Mouse (Mus musculus): ENCODE results near the gene Slc44a2. TPM values are rescaled to one million over a fixed set of nuclear protein-coding genes. Genes with fewer than 3 reads are reported as not detected.

Gene Slc44a2
- polyA plus RNA-seq, 1 experiment from 2014 or later: 17.3 TPM

DNA sequence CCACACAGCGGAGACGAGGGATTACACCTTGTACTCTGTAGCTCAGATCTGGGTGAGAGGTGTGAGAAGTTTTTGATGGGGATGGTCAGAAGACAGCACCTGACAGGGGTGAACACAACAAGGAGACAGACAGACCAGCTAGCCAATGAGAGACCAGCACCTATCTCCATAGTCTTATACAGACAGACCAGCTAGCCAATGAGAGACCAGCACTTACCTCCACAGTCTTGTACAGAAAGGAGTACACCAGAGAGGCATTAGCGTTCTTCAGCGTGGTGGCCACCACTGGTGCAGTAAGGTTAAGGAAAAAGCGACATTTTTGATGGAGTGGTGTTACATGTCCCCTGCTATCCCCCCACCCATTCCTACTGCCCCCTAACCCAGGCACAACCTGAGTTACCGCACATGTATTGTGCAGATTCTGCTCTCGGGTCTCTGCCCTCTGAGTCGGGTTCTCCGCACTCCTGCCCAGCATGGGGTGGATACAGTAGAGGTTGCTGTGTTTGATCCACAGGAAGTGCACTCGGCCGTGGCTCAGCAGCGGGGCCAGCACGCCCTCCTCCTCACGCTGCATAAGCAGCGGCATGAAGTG lies 11.3 kb upstream of the Slc44a2 start:
- WGBS (ENCODE audit: insufficient replicate concordance): 63% methylated on average over 15 of the region's 15 CpGs
- H3K9me3 ChIP-seq (replicated peaks): no peaks in the 10 kb centered on the region
- DNase-seq (peak; percentile 32), ATAC-seq (ENCODE audit: low read depth) (peak; percentile 27; the same call in 1 of the 2 replicates)
- peak overlapping the region; percentile 37 for H3K4me2 ChIP-seq
- H3K4me3 ChIP-seq (replicated peaks): no peak overlapping the region
- H3K4me1 ChIP-seq (replicated peaks): peaks cover 13% of the 10 kb centered on the region
- no peak overlapping the region for H3K9ac ChIP-seq
- no peak overlapping the region for H3K27ac ChIP-seq
- H3K27me3 ChIP-seq: peaks cover 17% of the 10 kb centered on the region
- H3K36me3 ChIP-seq: no peaks in the 10 kb centered on the region

DNA sequence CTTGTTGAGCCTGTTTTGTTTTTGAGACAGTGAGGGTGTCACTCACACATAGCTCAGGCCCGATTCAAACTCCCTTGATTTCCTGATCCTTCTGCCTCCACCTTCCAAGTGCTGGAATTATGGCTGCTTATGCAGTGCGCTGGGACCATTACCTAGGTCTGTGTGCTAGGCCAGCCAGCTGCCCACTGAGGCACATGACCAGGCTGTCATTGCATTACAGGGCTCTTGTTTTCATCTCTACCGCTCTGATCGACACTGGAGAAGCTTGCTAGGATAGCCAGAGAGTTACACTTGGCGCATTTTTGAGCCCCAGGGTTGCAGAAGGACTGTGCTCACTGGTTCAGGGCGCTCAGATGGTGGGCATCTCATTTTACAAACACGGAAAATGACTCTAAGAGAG lies 8.8 kb upstream of the Slc44a2 start:
- no peaks in the 10 kb centered on the region for H3K36me3 ChIP-seq
- no peak overlapping the region for H3K27ac ChIP-seq
- ATAC-seq (ENCODE audit: low read depth): no peak
- H3K4me1 ChIP-seq (replicated peaks): peaks cover 30% of the 10 kb centered on the region
- no peak for DNase-seq
- no peaks in the 10 kb centered on the region for H3K9me3 ChIP-seq (replicated peaks)
- WGBS (ENCODE audit: insufficient replicate concordance): 53% methylated on average over 7 of the region's 7 CpGs
- no peak overlapping the region for H3K4me2 ChIP-seq
- no peak overlapping the region for H3K9ac ChIP-seq
- H3K4me3 ChIP-seq (replicated peaks): 0 out of 2 replicates have a peak overlapping the region, but pooled peaks have one; percentile 7
- H3K27me3 ChIP-seq: peaks cover 17% of the 10 kb centered on the region

DNA sequence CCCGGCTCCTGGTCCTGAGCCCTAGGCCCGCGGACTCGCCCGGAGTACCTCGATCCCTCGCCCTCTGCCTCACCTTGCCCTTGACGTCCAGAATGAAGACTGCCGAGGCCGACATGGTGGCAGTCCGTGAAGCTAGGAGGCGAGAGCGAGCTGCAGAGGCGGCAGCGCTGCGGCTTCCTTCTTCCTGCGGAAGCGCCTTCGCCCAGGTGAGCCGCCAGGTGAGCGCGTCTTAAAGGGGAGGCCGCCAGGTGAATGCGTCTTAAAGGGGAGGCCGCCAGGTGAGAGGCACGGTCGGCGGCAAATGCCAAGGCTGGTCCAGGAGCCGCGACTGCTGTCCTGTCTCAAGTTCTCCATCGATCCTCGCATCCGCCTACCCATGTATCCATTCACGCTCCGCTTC lies 8.4 kb upstream of the Slc44a2 start, which contains the start of gene Ap1m2:
TSS of gene Ap1m2 (minus strand) at position 204 of the 400 bp plus-strand sequence.
- no peak within 1 kb of the TSS for H3K4me2 ChIP-seq
- 0 out of 2 replicates have a peak within 1 kb of the TSS, but pooled peaks have one; percentile 7 for H3K4me3 ChIP-seq (replicated peaks)
- peaks cover 17% of the 10 kb centered on the region for H3K27me3 ChIP-seq
- H3K27ac ChIP-seq: no peak within 1 kb of the TSS
- no peaks in the 10 kb centered on the region for H3K9me3 ChIP-seq (replicated peaks)
- DNase-seq: no peak
- H3K4me1 ChIP-seq (replicated peaks): peaks cover 30% of the 10 kb centered on the region
- H3K36me3 ChIP-seq: no peaks in the 10 kb centered on the region
- 29% methylated on average over 35 of the region's 35 CpGs for WGBS (ENCODE audit: insufficient replicate concordance)
- ATAC-seq (ENCODE audit: low read depth): no peak
- no peak within 1 kb of the TSS for H3K9ac ChIP-seq

DNA sequence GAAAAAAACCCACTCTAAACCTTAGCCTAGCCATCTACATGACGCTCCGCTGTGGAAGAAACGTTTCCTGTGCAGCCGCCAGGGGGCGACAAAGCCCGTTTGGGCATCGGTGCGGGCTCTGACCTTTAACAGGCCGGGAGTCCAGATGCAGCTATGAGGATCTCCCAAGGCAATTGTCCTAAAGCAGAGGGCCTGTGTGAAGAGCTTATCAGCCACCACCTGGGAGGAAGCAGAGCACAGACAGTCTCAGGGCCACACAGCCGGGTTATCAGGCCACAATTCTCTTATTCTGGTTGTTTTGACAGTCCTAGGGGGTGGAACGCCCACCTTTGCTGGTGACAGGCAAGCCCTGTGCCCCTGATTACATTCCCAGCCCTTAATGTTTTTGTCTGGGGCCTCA lies 7.1 kb upstream of the Slc44a2 start:
- H3K27ac ChIP-seq: peak overlapping the region; percentile 77
- H3K4me3 ChIP-seq (replicated peaks): no peak overlapping the region
- H3K9ac ChIP-seq: peak overlapping the region; percentile 22; the same call in 1 of the 2 replicates
- no peaks in the 10 kb centered on the region for H3K36me3 ChIP-seq
- H3K9me3 ChIP-seq (replicated peaks): no peaks in the 10 kb centered on the region
- H3K4me1 ChIP-seq (replicated peaks): peaks cover 34% of the 10 kb centered on the region
- DNase-seq (peak; percentile 84), ATAC-seq (ENCODE audit: low read depth) (peak; percentile 88)
- peaks cover 17% of the 10 kb centered on the region for H3K27me3 ChIP-seq
- H3K4me2 ChIP-seq: 0 out of 2 replicates have a peak overlapping the region, but pooled peaks have one; percentile 34
- WGBS (ENCODE audit: insufficient replicate concordance): 3% methylated on average over 11 of the region's 11 CpGs

DNA sequence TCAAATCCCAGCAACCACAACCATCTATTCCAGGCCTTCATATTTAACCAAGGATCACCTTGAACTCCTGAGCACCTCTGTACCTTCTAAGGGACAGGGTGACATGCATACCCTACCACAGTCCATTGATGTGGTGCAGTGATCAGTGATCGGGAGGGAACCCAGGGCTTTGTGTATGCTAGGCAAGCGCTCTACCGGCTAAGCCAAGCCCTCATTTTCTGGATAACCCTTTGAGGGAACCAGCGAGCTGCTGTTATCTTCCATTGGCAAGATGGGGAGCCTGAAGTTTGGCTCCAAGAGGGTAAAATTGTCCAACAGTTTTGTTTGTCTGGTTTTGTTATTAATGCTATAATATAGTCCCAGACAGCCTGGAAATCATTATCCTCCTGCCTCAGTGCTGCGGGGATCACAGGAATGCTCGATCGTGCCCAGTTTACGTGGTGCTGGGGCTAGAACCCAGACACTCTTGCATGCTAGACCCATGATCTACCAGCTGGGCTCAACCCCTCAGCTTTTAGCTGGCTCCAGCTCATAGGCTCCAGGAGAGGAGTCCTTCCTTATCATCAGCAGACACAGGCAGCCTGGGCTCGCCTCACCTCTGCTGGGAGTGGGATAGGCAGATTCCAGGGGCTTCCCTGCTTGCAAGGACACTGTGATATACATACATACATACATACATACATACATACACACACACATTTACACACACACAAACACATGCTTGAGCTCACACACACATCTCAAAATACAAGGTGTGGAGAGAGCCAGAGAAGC lies 5.9 kb upstream of the Slc44a2 start:
- Histone ChIP-seq H3K4me1 (replicated peaks) (peaks cover 39% of the 10 kb centered on the region), H3K4me2 (peak overlapping the region; percentile 32), H3K36me3 (no peaks in the 10 kb centered on the region), H3K9ac (peak overlapping the region; percentile 7; the same call in 1 of the 2 replicates), H3K27ac (peak overlapping the region; percentile 77), H3K9me3 (replicated peaks) (0 out of 2 replicates have a peak, but pooled peaks cover under 1% of the 10 kb centered on the region), H3K27me3 (peaks cover 17% of the 10 kb centered on the region), H3K4me3 (replicated peaks) (no peak overlapping the region)
- DNase-seq (peak; percentile 73), ATAC-seq (ENCODE audit: low read depth) (peak; percentile 80)
- WGBS (ENCODE audit: insufficient replicate concordance): 40% methylated on average over 9 of the region's 9 CpGs

DNA sequence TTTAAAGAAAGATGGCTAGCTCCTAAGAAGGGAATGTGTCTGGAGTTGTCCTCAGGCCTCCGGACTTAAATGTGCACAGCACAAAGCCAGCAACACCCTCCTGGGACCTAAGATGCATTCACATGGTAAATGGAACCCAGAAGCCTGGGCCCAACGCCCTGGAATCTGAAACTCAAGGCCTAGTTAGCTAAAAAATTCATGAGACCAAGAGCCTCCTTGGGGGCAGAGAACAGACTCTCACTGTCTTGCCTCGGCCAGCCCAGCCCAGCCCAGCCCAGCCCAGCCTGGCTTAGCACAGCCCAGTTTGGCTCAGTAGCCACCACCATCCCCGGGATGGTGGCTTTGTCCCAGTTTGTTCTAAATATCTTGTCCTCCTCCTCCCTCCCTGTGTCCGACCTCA lies 5.1 kb upstream of the Slc44a2 start:
- DNase-seq (no peak), ATAC-seq (ENCODE audit: low read depth) (no peak)
- Histone ChIP-seq H3K36me3 (no peaks in the 10 kb centered on the region), H3K9me3 (replicated peaks) (0 out of 2 replicates have a peak, but pooled peaks cover 2% of the 10 kb centered on the region), H3K4me2 (no peak overlapping the region), H3K4me1 (replicated peaks) (peaks cover 48% of the 10 kb centered on the region), H3K27me3 (peaks cover 17% of the 10 kb centered on the region), H3K27ac (peak overlapping the region; percentile 77; the same call in 1 of the 2 replicates), H3K9ac (no peak overlapping the region), H3K4me3 (replicated peaks) (no peak overlapping the region)
- 58% methylated on average over 5 of the region's 5 CpGs for WGBS (ENCODE audit: insufficient replicate concordance)

DNA sequence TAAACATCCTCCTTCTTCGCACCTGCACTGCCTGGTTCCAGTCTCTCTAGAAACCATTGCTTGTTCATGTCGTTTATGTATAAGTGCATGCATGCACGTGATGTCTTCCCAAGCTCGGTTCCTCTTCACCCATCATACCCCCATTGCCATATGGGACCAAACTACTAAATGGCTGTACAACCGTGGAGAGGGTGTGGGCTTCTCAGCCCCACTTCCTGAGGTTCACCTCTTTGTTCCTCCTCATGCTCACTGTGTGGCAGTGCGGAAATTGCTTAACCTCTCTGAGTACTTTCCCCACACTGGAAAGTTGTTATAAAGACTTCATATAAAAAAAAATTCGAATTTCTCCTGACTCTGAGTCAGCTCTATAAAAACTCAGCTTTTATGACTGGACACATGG lies 3.8 kb upstream of the Slc44a2 start:
- Histone ChIP-seq H3K4me1 (replicated peaks) (peaks cover 59% of the 10 kb centered on the region), H3K9ac (no peak overlapping the region), H3K27me3 (peaks cover 11% of the 10 kb centered on the region), H3K36me3 (no peaks in the 10 kb centered on the region), H3K9me3 (replicated peaks) (0 out of 2 replicates have a peak, but pooled peaks cover 2% of the 10 kb centered on the region), H3K27ac (no peak overlapping the region), H3K4me3 (replicated peaks) (no peak overlapping the region), H3K4me2 (no peak overlapping the region)
- DNase-seq (no peak), ATAC-seq (ENCODE audit: low read depth) (no peak)
- 53% methylated on average over 7 of the region's 7 CpGs for WGBS (ENCODE audit: insufficient replicate concordance)

DNA sequence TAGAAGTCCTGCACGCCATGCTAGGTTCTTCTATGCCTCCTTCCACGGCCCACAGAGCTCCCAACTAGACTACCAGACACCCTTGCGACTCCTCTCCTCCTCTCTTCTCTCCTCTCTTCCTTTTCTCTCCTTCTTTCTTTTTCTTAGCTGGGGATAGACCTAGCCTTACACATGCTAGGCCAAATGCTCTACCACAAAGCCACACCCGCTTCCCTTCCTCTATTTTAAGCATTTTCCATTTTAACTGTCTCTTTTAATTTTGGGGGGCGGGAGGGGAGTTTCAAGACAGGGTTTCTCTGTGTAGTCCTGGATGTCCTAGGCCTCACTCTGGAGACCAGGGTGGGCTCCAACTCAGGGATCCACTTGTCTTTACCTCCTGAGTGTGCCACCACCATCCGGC lies 1.7 kb upstream of the Slc44a2 start:
- DNase-seq (no peak), ATAC-seq (ENCODE audit: low read depth) (no peak)
- peak overlapping the region; percentile 25; the same call in 1 of the 2 replicates for H3K27ac ChIP-seq
- no peaks in the 10 kb centered on the region for H3K27me3 ChIP-seq
- H3K4me1 ChIP-seq (replicated peaks): peaks cover 74% of the 10 kb centered on the region
- WGBS (ENCODE audit: insufficient replicate concordance): 58% methylated on average over 6 of the region's 6 CpGs
- H3K9ac ChIP-seq: no peak overlapping the region
- H3K36me3 ChIP-seq: no peaks in the 10 kb centered on the region
- 0 out of 2 replicates have a peak, but pooled peaks cover 2% of the 10 kb centered on the region for H3K9me3 ChIP-seq (replicated peaks)
- H3K4me2 ChIP-seq: no peak overlapping the region
- H3K4me3 ChIP-seq (replicated peaks): no peak overlapping the region

DNA sequence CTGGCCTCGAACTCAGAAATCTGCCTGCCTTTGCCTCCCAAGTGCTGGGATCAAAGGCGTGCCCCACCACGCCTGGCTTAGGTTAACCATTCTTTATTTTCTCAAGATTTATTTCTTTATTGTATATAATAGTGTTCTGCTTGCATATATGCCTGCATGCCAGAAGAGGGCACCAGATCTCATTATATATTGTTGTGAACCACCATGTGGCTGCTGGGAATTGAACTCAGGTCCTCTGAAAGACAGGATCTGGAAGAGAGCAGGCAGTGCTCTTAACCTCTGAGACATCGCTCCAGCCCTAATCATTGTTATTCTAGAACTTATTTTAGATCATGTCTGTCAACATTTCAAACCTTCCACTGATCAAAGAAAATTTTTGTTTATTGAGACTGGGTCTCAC lies 995 bp upstream of the Slc44a2 start:
- no peaks in the 10 kb centered on the region for H3K27me3 ChIP-seq
- ATAC-seq (ENCODE audit: low read depth) (no peak), DNase-seq (no peak)
- no peaks in the 10 kb centered on the region for H3K36me3 ChIP-seq
- H3K4me1 ChIP-seq (replicated peaks): peaks cover 74% of the 10 kb centered on the region
- no peak overlapping the region for H3K27ac ChIP-seq
- no peak overlapping the region for H3K4me2 ChIP-seq
- H3K9me3 ChIP-seq (replicated peaks): 0 out of 2 replicates have a peak, but pooled peaks cover 2% of the 10 kb centered on the region
- no peak overlapping the region for H3K9ac ChIP-seq
- no peak overlapping the region for H3K4me3 ChIP-seq (replicated peaks)
- WGBS (ENCODE audit: insufficient replicate concordance): 90% methylated on average over 4 of the region's 4 CpGs

DNA sequence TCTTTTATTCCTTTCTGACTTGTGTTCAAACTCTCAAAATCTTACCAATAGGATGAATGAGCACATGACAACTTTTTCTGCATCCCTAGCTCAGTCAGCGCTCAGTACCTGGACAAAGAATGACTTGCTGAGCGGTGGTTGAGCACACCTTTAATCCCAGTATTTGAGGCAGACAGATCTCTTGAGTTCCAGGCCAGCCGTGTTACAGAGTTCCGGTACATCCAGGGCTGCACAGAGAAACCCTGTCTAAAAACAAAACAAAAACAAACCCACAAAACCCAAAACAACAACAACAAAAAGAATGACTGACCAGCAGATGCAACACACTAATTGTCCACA lies 249 bp upstream of the Slc44a2 start:
- 41% methylated on average over 4 of the region's 4 CpGs for WGBS (ENCODE audit: insufficient replicate concordance)
- peak; percentile 14; the same call in 1 of the 2 replicates for ATAC-seq (ENCODE audit: low read depth)
- H3K4me1 ChIP-seq (replicated peaks): peaks cover 71% of the 10 kb centered on the region

DNA sequence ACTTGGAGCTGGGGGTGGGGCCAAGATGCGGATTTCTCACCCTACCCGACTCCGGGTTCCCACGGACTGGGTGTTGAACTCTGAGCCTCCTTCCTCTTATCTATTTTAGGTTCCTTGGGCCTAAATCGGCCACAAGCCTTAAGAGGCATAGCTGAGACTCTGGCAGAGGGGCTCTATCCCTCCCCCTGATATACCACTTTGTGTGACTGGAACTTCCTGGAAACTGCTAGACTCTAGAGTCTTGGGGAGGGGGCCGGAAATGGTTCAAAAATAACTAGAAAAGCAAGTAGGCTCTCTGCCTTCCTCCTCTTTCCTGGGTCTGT lies 976 bp downstream of the Slc44a2 start:
- Histone ChIP-seq H3K4me1 (replicated peaks) (peaks cover 63% of the 10 kb centered on the region), H3K27ac (peak overlapping the region; percentile 88)
- 5% methylated on average over 6 of the region's 6 CpGs for WGBS (ENCODE audit: insufficient replicate concordance)

More for the DNA sequence above, 249 bp upstream of the Slc44a2 start:
- H3K4me2 ChIP-seq: peak overlapping the region; percentile 98
- H3K36me3 ChIP-seq: no peaks in the 10 kb centered on the region
- H3K9ac ChIP-seq: peak overlapping the region; percentile 84; the same call in 1 of the 2 replicates
- H3K27ac ChIP-seq: peak overlapping the region; percentile 67
- H3K4me3 ChIP-seq (replicated peaks): peak overlapping the region; percentile 82
- H3K9me3 ChIP-seq (replicated peaks): 0 out of 2 replicates have a peak, but pooled peaks cover 2% of the 10 kb centered on the region
- no peak for DNase-seq
- H3K27me3 ChIP-seq: no peaks in the 10 kb centered on the region

More for the DNA sequence above, 976 bp downstream of the Slc44a2 start:
- no peaks in the 10 kb centered on the region for H3K36me3 ChIP-seq
- DNase-seq (peak; percentile 67), ATAC-seq (ENCODE audit: low read depth) (peak; percentile 74)
- H3K9ac ChIP-seq: peak overlapping the region; percentile 84
- H3K4me3 ChIP-seq (replicated peaks): peak overlapping the region; percentile 82
- no peaks in the 10 kb centered on the region for H3K27me3 ChIP-seq
- 0 out of 2 replicates have a peak, but pooled peaks cover 2% of the 10 kb centered on the region for H3K9me3 ChIP-seq (replicated peaks)
- peak overlapping the region; percentile 98 for H3K4me2 ChIP-seq

Data from liver, embryonic 13.5 days (tissue).